Mouse (Mus musculus): Measurements from ENCODE around the gene Ints6.

Ints6 gene

DNA sequence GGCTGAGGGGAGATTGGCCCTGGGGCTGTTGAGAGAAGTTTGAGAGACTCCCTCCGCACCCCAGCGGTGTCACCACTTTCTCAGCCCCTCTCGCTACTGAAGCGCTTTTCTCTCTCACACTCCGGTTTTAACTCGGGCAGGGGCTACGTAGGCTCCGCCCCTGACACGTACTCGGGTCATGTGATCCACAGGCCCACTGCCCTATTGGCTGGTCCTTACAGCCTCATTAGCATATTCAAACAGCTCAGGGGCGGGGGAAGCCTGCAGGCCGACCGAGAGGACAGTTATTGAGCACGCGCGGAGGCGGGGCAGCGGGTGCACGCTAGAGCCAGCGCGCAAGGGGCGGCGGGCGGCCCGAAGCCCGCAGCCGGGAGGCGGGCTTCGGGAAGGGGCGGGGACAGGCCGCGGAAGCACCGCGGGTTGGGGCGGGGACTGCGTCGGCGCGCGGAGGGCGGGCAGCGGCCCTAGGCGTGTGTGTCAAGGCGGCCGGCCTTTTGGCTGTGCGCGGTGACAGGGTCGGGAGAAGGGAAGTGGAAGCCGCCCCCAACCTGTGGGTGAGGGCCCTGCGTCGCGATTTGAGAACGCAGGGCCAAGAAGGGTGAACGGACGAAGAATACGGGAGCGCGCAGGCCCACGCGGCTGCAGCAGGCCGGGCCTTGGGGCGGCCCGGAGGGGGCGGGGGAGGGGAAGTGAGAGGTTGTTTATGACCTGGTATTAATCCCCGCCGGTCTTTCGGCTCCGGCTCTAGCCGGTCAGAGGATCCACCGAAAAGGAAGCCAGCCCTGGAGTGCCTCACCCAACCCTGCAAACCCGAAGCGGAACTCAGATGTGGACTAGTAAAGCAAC, at the start of gene Ints6:
Ints6 (minus strand) TSS at position 134 of the 846 bp plus-strand sequence.
- ChIA-PET POLR2A (interaction anchor here (0.5 to 4.0 kb wide), 146 partner anchors 8 to 1996 kb away, joined by 3 to 134 read pairs (median 4); partner anchors contain the start of genes Defb30 (in 1 of the 4), Ebpl (in 1 of the 4), Fam124a (in 1 of the 4) and Tdh (in 1 of the 4)), CTCF (interaction anchor here in 2 of 4 experiments (0.9 to 1.0 kb wide), 2 partner anchors 37 to 177 kb away, joined by 3 to 5 read pairs; no protein-coding TSS in a partner anchor)

DNA sequence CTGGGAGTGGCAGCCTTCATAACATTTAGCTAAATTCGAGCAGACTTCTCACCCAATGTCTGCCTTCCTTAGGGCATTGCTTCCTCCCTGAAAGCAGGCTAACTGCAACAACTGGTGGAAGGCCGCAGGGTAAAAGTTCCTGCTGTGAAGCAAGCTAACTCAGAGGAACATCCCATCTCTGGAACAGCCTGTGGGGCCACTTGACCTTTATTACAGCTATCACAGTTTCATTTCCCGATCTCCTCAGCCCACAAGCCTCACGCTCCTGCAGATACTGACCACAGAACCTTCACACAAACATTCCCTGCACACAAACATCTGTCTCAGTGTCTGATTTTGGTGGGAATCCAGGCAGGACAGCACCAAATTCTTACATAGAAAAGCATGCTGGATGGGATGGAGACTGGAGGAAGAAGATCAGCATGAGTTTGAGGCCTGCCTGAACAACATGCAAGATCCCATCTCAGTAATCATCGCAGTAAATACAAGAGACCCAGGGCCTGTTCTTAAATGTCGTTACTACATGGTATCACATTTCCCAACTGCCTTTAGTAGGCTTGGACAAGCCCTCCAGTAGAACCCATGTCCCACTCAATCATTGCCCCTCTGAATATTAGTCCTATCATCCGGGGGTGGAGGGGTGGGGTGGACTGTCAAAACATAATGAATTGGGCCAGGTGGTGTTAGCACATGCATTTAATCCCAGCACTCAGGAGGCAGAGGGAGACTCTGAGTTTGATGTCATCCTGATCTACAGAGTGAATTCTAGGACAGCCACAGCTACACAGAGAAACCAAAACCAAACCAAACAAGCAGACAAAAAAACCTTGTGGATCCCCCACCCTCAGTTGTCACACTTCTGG, 47.9 kb upstream of the Ints6 start:
- CTCF ChIA-PET, result no interaction called here
- POLR2A ChIA-PET, result interaction anchor here in 2 of 4 experiments (0.6 to 0.8 kb wide), 2 partner anchors 35 to 48 kb away, joined by 3 read pairs; partner anchors contain the start of gene Ints6 (in 1 of the 2)

DNA sequence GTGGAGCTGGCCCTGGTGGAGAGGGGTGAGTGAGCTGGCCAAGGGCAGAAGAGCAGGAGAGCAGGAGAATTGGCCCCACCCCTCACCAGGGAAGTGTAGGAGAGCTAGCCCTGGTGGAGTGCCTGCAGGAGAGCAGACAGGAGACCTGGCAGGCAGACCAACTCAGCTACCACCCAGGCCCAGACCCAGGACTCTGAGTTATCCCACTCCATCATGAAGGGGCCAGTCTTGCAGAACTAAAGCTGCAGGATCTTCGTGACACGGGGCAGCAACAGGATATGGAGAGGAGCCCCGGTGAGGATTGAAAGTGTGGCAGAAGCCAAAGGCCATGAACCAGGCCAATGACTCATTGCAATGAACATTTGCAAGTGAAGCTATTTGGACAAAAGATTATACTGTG, 46.0 kb upstream of the Ints6 start:
- CTCF ChIA-PET, result interaction anchor here in 1 of 4 experiments (0.6 kb wide), 1 partner anchor 1395 kb away, joined by 3 read pairs; no protein-coding TSS in a partner anchor

DNA sequence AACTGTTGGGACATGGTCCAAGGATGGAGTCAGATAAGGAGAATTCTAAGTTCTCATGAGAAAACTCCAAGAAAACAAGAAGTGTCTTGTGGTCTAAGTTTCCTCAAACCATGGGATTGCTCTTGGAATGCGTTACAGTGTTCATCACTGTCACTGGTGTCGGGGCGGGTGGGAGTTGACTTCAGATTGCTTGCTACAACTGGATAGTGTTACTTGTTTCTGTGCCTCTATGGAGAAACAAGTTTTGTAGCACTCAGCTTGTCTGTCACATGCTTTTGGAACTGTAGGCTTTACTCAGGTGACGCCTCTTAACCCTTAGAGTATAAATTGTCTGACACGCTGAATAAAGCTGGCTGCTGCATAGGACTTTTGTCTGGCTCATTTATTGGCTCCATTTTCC, 42.2 kb upstream of the Ints6 start:
- CTCF ChIA-PET, result no interaction called here
- POLR2A ChIA-PET, result no interaction called here

More for the DNA sequence above, 46.0 kb upstream of the Ints6 start:
- POLR2A ChIA-PET, result no interaction called here

DNA sequence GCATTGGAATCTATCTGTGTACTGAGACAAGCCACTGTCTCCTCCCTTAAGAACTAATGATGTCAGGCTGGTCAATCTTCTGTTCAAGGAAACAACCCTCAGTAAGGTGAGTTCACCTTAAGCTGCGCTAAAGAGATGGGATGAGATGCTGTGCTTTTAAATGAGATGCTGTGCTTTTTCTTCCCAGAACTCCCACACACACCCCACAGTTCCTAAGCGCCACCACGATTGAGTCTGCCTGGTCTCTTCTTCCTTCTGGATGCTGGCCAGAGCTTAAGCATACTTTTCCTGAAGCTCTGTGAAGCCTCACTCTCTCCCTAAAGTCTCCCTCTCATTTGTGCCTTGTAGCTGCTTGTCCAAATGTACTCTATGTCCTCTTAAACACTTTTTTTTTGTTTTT, 39.8 kb upstream of the Ints6 start:
- ChIA-PET CTCF (no interaction called here), POLR2A (interaction anchor here in 1 of 4 experiments (3.4 kb wide), 1 partner anchor 40 kb away, joined by 9 read pairs; the partner anchor contains the start of gene Ints6)

DNA sequence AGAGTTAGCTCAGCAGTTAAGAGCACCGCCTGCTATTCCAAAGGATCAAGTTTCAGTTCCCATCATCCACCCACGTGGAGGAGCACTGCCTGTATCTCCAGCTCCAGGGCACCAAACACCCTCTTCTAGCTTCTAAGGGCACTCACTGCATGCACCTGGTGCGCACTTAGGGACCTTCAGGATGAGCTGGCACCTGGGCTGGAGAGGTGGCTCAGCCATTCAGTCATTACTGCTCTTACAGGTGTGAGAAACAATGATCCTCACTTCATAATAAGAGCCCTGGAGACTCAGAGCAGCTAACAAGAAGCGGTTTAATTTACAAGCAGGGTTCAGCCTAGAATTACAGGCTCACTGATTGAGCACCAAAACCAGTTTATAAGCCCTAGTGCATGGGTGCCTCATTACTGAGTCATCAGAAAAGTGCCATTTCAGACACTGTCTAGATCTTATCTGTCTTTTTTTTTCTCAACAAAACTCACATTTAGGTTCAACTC, 37.7 kb upstream of the Ints6 start:
- ChIA-PET POLR2A (interaction anchor here in 3 of 4 experiments (0.8 to 3.4 kb wide), 7 partner anchors 9 to 39 kb away, joined by 3 to 9 read pairs (median 6); partner anchors contain the start of gene Ints6 (in 3 of the 3)), CTCF (interaction anchor here in 2 of 4 experiments (0.6 to 0.7 kb wide), 4 partner anchors 37 to 277 kb away, joined by 3 to 5 read pairs (median 4); partner anchors contain the start of gene Ints6 (in 1 of the 2))

DNA sequence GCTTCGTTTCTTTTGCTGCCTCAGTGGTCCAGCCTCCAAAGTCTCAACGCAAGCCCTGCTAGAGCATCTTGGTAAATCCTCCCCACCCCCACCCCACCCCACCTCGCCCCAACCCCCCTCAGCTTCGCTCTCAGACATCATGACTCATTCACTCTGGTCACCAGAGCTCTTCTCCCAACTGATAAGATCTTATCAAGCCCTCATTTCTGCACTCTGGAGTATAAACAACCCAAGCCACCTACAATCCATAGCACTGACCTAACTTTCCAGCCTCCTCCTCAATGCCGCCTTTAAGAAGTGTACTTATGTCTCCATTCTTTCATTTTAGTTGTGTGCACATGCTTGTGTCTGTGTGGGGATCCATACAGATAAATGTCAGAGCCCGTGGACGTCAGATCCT, 34.8 kb upstream of the Ints6 start:
- ChIA-PET POLR2A (interaction anchor here in 2 of 4 experiments (1.0 to 1.9 kb wide), 2 partner anchors 34 to 36 kb away, joined by 3 to 6 read pairs; partner anchors contain the start of gene Ints6 (in 1 of the 2)), CTCF (interaction anchor here in 1 of 4 experiments (0.6 kb wide), 1 partner anchor 86 kb away, joined by 4 read pairs; no protein-coding TSS in a partner anchor)

DNA sequence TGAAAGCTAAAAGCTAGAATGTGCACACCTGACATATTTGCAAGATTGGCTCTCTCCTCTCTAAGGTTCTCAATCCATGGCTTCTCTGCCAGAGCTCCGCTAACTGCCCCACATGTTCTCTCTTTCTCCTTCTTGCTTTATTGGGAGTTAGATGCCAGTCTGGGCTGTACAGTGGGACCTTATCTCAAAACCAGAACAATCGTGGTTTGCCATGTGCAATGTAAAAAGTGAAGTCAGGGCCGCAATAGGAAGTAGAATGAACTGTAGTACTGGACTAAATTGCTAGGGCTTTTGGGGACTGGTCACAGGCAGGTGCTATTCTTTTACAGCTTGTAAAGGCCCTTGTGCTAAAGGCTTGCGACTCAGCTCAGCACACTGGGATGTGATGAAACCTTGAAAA, 28.3 kb upstream of the Ints6 start:
- ChIA-PET CTCF (no interaction called here), POLR2A (interaction anchor here in 3 of 4 experiments (0.6 to 2.0 kb wide), 6 partner anchors 9 to 28 kb away, joined by 3 to 6 read pairs (median 4); partner anchors contain the start of gene Ints6 (in 1 of the 3))

DNA sequence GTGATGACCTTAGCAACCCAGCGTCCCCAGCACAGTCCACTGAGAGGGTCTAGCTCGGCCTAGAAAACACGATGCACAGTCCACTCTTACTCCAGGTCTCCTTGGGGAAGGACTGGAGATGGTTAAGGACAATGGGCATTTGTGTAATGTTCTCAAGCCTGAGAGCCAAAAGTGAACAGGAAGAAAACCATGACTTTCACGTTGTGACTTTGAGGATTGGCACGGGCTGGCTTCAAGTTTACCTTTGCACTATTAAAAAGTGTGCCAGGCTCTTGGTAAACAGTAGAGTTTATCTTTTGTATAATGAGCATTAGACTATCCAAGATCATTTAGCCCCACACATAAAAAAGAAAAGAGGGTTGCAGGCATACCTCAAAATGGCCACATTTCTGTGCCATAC, 22.0 kb upstream of the Ints6 start:
- POLR2A ChIA-PET, result interaction anchor here in 2 of 4 experiments (0.9 kb wide), 2 partner anchors 22 to 31 kb away, joined by 4 read pairs; partner anchors contain the start of gene Ints6 (in 1 of the 2)
- CTCF ChIA-PET, result no interaction called here

DNA sequence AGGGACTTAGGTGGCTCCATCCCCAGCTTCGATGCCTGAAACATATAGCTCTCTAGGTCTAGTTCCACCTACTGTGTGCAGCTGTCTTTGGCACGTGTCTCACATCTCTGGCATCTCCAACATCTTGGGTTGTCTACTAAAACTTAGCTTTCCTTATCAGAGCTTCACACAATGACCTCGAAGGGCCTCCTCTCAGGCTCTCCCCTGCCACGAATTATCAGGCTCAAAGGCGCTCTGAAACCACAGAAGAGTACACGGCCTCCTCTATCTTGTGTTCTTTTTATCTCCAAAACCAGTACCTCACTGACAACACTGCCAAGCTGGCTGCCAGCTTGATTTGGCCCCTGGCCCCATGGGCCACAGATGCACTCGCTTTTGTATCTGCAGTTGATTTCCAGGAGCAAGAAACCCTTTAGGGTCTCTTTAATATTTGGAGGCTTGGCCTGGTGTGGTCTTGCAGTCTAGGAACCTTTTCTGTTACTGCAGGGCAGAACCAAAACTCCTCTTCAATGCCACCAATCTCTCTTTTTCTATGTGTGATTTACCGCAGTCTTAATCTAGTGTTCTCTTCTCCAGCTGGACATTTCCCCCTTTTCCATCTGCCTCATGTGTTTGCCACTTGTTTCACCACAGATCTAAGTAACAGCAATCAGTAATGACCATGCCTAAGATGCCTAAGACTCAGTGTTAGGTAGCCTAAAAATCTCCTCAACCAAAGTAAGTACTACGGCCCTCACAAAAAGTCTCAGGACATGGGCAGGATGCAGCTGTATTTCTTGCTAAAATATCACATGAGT, 19.7 kb upstream of the Ints6 start:
- CTCF ChIA-PET, result interaction anchor here in 1 of 4 experiments (0.7 kb wide), 1 partner anchor 363 kb away, joined by 3 read pairs; no protein-coding TSS in a partner anchor
- POLR2A ChIA-PET, result interaction anchor here in 2 of 4 experiments (0.5 to 1.9 kb wide), 6 partner anchors 10 to 313 kb away, joined by 3 to 6 read pairs (median 4); no protein-coding TSS in a partner anchor

DNA sequence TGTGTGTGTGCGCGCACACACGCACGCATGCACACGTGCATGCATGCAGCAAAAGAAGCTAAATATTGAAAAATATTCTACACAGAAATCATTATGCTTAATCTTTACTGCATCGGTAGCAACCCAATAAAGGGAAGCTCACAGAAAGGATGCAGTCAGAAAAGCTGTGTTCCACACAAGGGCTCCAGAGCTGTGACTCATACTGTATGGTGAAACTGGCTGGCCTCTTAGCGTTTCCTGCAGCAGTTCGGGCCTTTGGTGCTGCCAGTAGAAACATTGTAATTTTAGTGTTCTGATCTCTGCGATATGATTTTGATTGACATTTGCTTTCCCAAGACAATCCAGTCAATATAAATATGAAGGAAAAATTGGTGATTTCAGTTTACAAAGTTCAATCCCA, 17.1 kb upstream of the Ints6 start:
- ChIA-PET CTCF (no interaction called here), POLR2A (interaction anchor here in 3 of 4 experiments (0.5 to 10.0 kb wide), 5 partner anchors 15 to 129 kb away, joined by 3 to 134 read pairs (median 6); partner anchors contain the start of gene Ints6 (in 2 of the 3))

DNA sequence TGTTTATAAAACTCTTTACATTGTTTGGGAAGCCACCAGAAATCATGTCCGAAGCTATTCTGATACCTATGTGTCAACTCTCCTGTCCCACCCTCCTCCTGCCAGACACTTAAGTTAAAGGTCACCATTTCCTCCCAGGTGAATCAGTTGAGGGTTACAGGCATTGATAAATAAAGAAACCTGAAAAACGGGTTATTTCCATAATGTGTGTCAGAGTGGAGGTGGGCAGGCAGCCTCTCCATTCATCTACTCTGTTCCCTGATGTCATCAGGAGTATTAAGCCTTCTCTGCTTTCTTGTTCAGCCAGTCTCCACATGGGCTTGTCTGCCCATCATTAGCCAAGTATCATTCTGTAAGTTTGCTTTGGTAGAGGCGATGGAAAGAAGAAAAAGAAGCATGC, 14.1 kb upstream of the Ints6 start:
- CTCF ChIA-PET, result interaction anchor here in 2 of 4 experiments (0.6 kb wide), 2 partner anchors 191 to 1158 kb away, joined by 3 to 4 read pairs; no protein-coding TSS in a partner anchor
- POLR2A ChIA-PET, result interaction anchor here in 2 of 4 experiments (0.9 to 10.0 kb wide), 7 partner anchors 11 to 49 kb away, joined by 3 to 134 read pairs (median 5); partner anchors contain the start of gene Ints6 (in 2 of the 2)

DNA sequence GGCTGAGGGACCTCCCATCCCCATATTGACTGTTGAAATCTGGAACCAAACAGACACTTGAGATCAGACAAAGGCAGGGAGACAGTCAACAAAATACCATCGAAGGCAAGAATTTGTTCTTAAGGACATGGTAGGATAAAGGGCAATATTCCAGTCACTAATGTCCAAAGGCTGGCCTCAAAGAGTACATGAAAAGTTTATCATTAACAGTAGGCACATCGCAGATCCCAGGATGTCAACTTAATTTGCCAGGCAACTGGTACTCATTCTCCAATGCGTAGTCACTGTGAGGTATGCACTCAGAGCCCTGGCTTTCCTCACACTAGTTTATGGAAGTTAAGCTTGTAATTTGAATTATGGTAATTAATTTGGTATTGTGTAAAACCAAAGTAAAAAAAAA, 13.3 kb upstream of the Ints6 start:
- ChIA-PET CTCF (interaction anchor here in 1 of 4 experiments (0.6 kb wide), 1 partner anchor 191 kb away, joined by 4 read pairs; no protein-coding TSS in a partner anchor), POLR2A (interaction anchor here in 3 of 4 experiments (0.9 to 10.0 kb wide), 12 partner anchors 10 to 63 kb away, joined by 3 to 134 read pairs (median 6); partner anchors contain the start of genes Ints6 (in 3 of the 3) and Wdfy2 (in 1 of the 3))

DNA sequence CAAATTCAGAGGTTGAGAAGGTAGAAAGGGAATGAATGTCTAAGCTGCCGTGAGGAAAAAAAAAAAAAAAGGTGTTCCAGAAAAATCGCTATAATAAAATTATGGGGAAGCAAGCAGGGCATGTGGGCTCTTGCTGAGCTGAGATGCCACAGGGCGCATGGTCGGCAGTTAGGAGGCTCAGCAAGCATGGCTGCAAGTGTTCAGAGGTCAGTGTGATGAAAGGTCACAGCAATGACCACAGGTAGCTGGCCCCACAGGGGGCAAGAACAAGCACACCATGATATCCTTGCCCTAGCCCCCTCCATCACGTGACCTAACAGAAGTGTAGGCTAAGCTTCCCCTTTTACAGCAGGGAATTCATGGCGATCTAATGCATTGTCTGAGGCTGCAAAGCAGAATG, 12.8 kb upstream of the Ints6 start:
- ChIA-PET POLR2A (interaction anchor here in 3 of 4 experiments (0.5 to 10.0 kb wide), 17 partner anchors 9 to 64 kb away, joined by 3 to 134 read pairs (median 4); partner anchors contain the start of genes Ints6 (in 3 of the 3) and Wdfy2 (in 1 of the 3)), CTCF (interaction anchor here in 1 of 4 experiments (0.9 kb wide), 1 partner anchor 64 kb away, joined by 3 read pairs; the partner anchor contains the start of gene Wdfy2)

DNA sequence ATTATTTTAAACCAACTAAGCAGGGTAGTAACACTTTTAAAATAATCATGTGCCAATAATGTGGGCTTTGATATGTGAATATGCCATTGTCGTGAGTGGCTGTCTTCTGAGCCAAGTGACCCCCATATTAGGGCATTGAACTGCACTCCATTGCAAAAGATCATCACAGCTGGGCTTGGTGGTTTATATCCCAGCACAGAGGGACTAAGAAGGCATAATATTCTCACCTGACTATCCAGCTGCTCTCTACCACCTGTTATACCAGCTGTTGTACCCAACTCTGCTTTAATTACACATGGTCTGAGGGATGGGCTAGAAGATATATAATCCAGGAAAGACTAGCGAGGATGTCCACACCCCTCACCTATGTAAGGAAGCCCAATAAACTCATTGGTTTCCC, 4.4 kb upstream of the Ints6 start:
- CTCF ChIA-PET, result no interaction called here
- POLR2A ChIA-PET, result interaction anchor here in 1 of 4 experiments (2.0 kb wide), 1 partner anchor 10 kb away, joined by 5 read pairs; no protein-coding TSS in a partner anchor

DNA sequence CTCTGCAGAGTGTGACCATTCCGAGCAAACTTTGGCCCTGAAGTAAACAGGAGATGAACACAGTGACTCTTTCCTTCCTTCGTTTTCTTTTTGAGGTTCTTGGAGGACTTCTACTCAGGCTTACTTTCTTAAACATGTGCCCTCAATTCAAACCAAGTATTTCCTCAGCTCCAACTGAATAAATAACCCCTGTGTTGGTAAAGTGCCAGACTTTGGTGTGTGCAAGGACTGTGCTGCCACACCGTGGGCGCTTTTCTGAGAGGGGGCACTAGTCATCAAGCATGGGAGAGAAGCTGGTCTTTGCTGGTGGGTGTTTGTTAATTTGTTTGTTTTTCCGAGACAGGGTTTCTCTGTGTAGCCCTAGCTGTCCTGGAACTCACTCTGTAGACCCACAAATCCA, 3.4 kb upstream of the Ints6 start:
- POLR2A ChIA-PET, result interaction anchor here in 2 of 4 experiments (0.6 to 2.0 kb wide), 6 partner anchors 9 to 897 kb away, joined by 3 to 8 read pairs (median 4); no protein-coding TSS in a partner anchor
- CTCF ChIA-PET, result interaction anchor here in 2 of 4 experiments (0.6 kb wide), 2 partner anchors 24 to 206 kb away, joined by 3 read pairs; no protein-coding TSS in a partner anchor

DNA sequence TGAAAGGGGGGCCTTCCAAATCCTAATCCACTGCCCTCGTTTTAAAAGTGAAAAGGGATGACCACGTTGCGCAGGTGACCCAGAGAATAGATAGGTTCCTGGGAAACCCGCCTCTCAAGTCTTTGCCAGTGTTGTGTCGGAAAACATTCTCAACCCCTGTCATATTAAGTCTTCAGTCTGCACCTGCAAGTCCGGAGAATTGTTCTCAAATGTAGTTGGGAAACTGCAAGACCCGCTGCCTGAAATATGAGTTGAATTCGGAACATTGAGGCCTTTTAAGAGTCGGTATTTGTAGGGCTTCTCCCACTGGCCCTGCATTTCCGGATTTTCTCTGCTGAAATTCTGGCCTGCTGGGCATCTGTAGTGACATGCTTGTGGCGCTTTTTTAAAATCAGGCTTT, 974 bp upstream of the Ints6 start:
- ChIA-PET CTCF (no interaction called here), POLR2A (interaction anchor here in 1 of 4 experiments (1.4 kb wide), 1 partner anchor 428 kb away, joined by 4 read pairs; no protein-coding TSS in a partner anchor)
